Mouse (Mus musculus) adrenal gland, postnatal 25 days (tissue): ENCODE data around the gene Rsad2. TPM values are rescaled to one million over a fixed set of nuclear protein-coding genes. Genes with fewer than 3 reads are reported as not detected.
"Not testable (repeated sequence)": the region's sequence is repeated elsewhere in the genome, so short reads cannot be mapped to it uniquely, and the experiment has no call there.

Source experiments
- DNase-seq: peaks from one replicate; pipeline ENCODE4 v3.0.0; 2021; ENCODE audit warnings: mixed read lengths
- long read RNA-seq: library from polyadenylated mRNA; stranded (forward); transcript quantifications from one replicate; pipeline ENCODE4 v2.0.0, GENCODE M21; 2021
- total RNA-seq: library from RNA; stranded (reverse); gene quantifications from 2 replicates; pipeline ENCODE4 v1.2.3, GENCODE M21; 2021

Rsad2 gene
- total RNA-seq = 18.5 and 19.1 TPM in 2 replicates
- long read RNA-seq, transcript Rsad2-201 (6 exons, 3,782 nt) = major isoform, 13 of 20 reads
- long read RNA-seq, partial matches to known transcripts = 2 of 20 reads
- long read RNA-seq, other reads (novel, unspliced or antisense) = 5 of 20 reads

- peak; percentile 66 for DNase-seq
Observed at GRCm38 (mm10) chr12:26456028-26456698, at the start of gene Rsad2. Gene Rsad2 (minus strand): TSS chr12:26456452.

GRCm38 (mm10) chr12:26501042-26501441 is 44.8 kb upstream of the Rsad2 start:
- no peak for DNase-seq

GRCm38 (mm10) chr12:26489942-26490341 is 33.7 kb upstream of the Rsad2 start:
- no peak for DNase-seq

- DNase-seq = no peak
Observed at GRCm38 (mm10) chr12:26488617-26489274, 32.5 kb upstream of the Rsad2 start.

- DNase-seq = no peak
Observed at GRCm38 (mm10) chr12:26487874-26488616, 31.8 kb upstream of the Rsad2 start.

- not testable (repeated sequence) for DNase-seq
Observed at GRCm38 (mm10) chr12:26485738-26486580, 29.7 kb upstream of the Rsad2 start.

- peak; percentile 62 for DNase-seq
Observed at GRCm38 (mm10) chr12:26478196-26479004, 22.1 kb upstream of the Rsad2 start.

- DNase-seq = no peak
Observed at GRCm38 (mm10) chr12:26477198-26477597, 20.9 kb upstream of the Rsad2 start.

- DNase-seq = no peak
Observed at GRCm38 (mm10) chr12:26473746-26474145, 17.5 kb upstream of the Rsad2 start.

GRCm38 (mm10) chr12:26472770-26473481 is 16.7 kb upstream of the Rsad2 start:
- DNase-seq = no peak

GRCm38 (mm10) chr12:26471376-26471775 is 15.1 kb upstream of the Rsad2 start:
- DNase-seq = no peak

GRCm38 (mm10) chr12:26470042-26470409 is 13.8 kb upstream of the Rsad2 start:
- no peak for DNase-seq

- peak; percentile 90 for DNase-seq
Observed at GRCm38 (mm10) chr12:26469098-26470041, 13.1 kb upstream of the Rsad2 start, which contains the start of gene Cmpk2. Gene Cmpk2 (plus strand): TSS chr12:26469204.

GRCm38 (mm10) chr12:26465600-26465999 is 9.3 kb upstream of the Rsad2 start:
- no peak for DNase-seq

GRCm38 (mm10) chr12:26460091-26460490 is 3.8 kb upstream of the Rsad2 start:
- no peak for DNase-seq

GRCm38 (mm10) chr12:26454682-26455081 is 1.6 kb downstream of the Rsad2 start:
- DNase-seq = no peak

GRCm38 (mm10) chr12:26452951-26453350 is 3.3 kb downstream of the Rsad2 start:
- DNase-seq = no peak

GRCm38 (mm10) chr12:26451150-26451549 is 5.1 kb downstream of the Rsad2 start:
- DNase-seq = no peak

GRCm38 (mm10) chr12:26449483-26449882 is 6.8 kb downstream of the Rsad2 start:
- DNase-seq = no peak
